Mouse (Mus musculus) hindbrain, postnatal 0 days (tissue): ENCODE data around the gene Gli1. TPM values are rescaled to one million over a fixed set of nuclear protein-coding genes. Genes with fewer than 3 reads are reported as not detected.

Experiments used
- ATAC-seq: fragments of 200-750 bp; cut with Nextera tagmentation; 2 replicates; pipeline ENCODE4 v1.8.0; 2017; ENCODE audit warnings: mild to moderate bottlenecking, moderate TSS enrichment, moderate library complexity
- DNase-seq: peaks from one replicate; pipeline ENCODE4 v3.0.0-alpha.2; 2015; ENCODE audit warnings: low spot score
- H3K27ac ChIP-seq: fragments of 300-500 bp; sonication (generic); 2 replicates; pipeline ENCODE4 v1.5.1; 2014; ENCODE audit warnings: mild to moderate bottlenecking
- H3K27me3 ChIP-seq: fragments of 300-500 bp; sonication (generic); 2 replicates; pipeline ENCODE4 v1.6.1; 2014; ENCODE audit warnings: low read length, mixed read lengths; ENCODE audit not compliant: insufficient read depth
- H3K36me3 ChIP-seq: fragments of 300-500 bp; sonication (generic); 2 replicates; pipeline ENCODE4 v1.6.1; 2014; ENCODE audit warnings: low read length, mixed read lengths; ENCODE audit not compliant: insufficient read depth
- H3K4me1 ChIP-seq: fragments of 300-500 bp; sonication (generic); 2 replicates; pipeline ENCODE4 v1.6.1; 2014; ENCODE audit warnings: antibody characterized with exemption, low read length, mixed read lengths; ENCODE audit not compliant: insufficient read depth
- H3K4me2 ChIP-seq: fragments of 300-500 bp; sonication (generic); 2 replicates; pipeline ENCODE4 v1.6.1; 2014; ENCODE audit warnings: low read depth, mild to moderate bottlenecking, low read length, moderate library complexity, mixed read lengths
- H3K4me3 ChIP-seq: fragments of 300-500 bp; sonication (generic); 2 replicates; pipeline ENCODE4 v1.5.1; 2014; ENCODE audit warnings: low read length
- H3K9ac ChIP-seq: fragments of 300-500 bp; sonication (generic); replicated peaks from 2 replicates; pipeline ENCODE4 v1.6.1; 2014; ENCODE audit warnings: mild to moderate bottlenecking, low read length, moderate library complexity, mixed read lengths
- H3K9me3 ChIP-seq: fragments of 300-500 bp; sonication (generic); 2 replicates; pipeline ENCODE4 v1.6.1; 2016; ENCODE audit warnings: low read length, mixed read lengths
- CTCF ChIP-seq: IDR thresholded peaks from 2 replicates; pipeline ENCODE4 v1.5.1; 2016; ENCODE audit warnings: antibody characterized with exemption, control low read depth, low read depth
- WGBS: fragments of 180-500 bp; shearing (Covaris S2); extraction: QIAGEN DNeasy Blood & Tissue Kit; methylation state at CpG from one replicate; pipeline ENCODE4 v1.1.7; 2014; 5-methylcytosine and 5-hydroxymethylcytosine counted together
- polyA plus RNA-seq: library from polyadenylated mRNA; unstranded; fragments of >200 nt; fragmentation: Nextera tagmentation; extraction: Ambion mirVana; gene quantifications from 2 replicates; pipeline ENCODE4 v1.2.1, GENCODE M21; 2015
- total RNA-seq: library from RNA; depleted of rRNA; stranded (reverse); fragments of >200 nt; gene quantifications from 2 replicates; pipeline ENCODE4 v1.2.3, GENCODE M21; 2014

Gene Gli1
- total and polyA plus RNA-seq, 2 experiments from 2014 or later: 2.7 to 13.0 TPM

- TF ChIP-seq CTCF: peak; percentile 12; the same call in 1 of the 2 replicates
- peak; percentile 94 for ATAC-seq
- H3K27ac ChIP-seq: peak overlapping the region; percentile 97
- H3K9ac ChIP-seq: peak overlapping the region; percentile 66
- H3K27me3 ChIP-seq: no peaks in the 10 kb centered on the region
- H3K4me3 ChIP-seq: peak overlapping the region; percentile 69
- H3K4me2 ChIP-seq: peak overlapping the region; percentile 80
- peaks cover 12% of the 10 kb centered on the region for H3K36me3 ChIP-seq
- WGBS: 0% methylated on average over 44 of the region's 47 CpGs
- peaks cover 33% of the 10 kb centered on the region for H3K4me1 ChIP-seq
- peak; percentile 100 for DNase-seq
- no peaks in the 10 kb centered on the region for H3K9me3 ChIP-seq
Measured at GRCm38 (mm10) chr10:127290307-127290929, 51.4 kb downstream of the Gli1 start.

- Histone ChIP-seq H3K9me3 (no peaks in the 10 kb centered on the region), H3K9ac (peak overlapping the region; percentile 77), H3K4me1 (peaks cover 33% of the 10 kb centered on the region), H3K4me3 (peak overlapping the region; percentile 69), H3K4me2 (peak overlapping the region; percentile 80), H3K27me3 (no peaks in the 10 kb centered on the region), H3K36me3 (peaks cover 5% of the 10 kb centered on the region), H3K27ac (peak overlapping the region; percentile 97)
- TF ChIP-seq CTCF: no peak
- ATAC-seq: peak; percentile 2; the same call in 1 of the 2 replicates
- WGBS: 1% methylated on average over 15 of the region's 15 CpGs
- DNase-seq: peak; percentile 71
Measured at GRCm38 (mm10) chr10:127289573-127290191, 52.1 kb downstream of the Gli1 start.

- WGBS: 0% methylated on average over 39 of the region's 65 CpGs
- H3K4me1 ChIP-seq: peaks cover 33% of the 10 kb centered on the region
Measured at GRCm38 (mm10) chr10:127288800-127289572, 52.8 kb downstream of the Gli1 start, which contains the start of gene Mbd6. TSS of gene Mbd6 (minus strand) at chr10:127289018.

GRCm38 (mm10) chr10:127288328-127288799 is 53.4 kb downstream of the Gli1 start:
- Histone ChIP-seq H3K4me2 (peak overlapping the region; percentile 80), H3K9ac (peak overlapping the region; percentile 77), H3K36me3 (peaks cover 14% of the 10 kb centered on the region), H3K27me3 (no peaks in the 10 kb centered on the region), H3K27ac (peak overlapping the region; percentile 97), H3K4me1 (peaks cover 33% of the 10 kb centered on the region), H3K4me3 (peak overlapping the region; percentile 69), H3K9me3 (no peaks in the 10 kb centered on the region)
- DNase-seq: peak; percentile 63
- no peak for TF ChIP-seq CTCF
- WGBS: under 1% methylated on average over 15 of the region's 28 CpGs
- ATAC-seq: peak; percentile 3

More at GRCm38 (mm10) chr10:127288800-127289572, 52.8 kb downstream of the Gli1 start, which contains the start of gene Mbd6:
- TF ChIP-seq CTCF: no peak
- H3K27ac ChIP-seq: peak within 1 kb of the TSS; percentile 97
- H3K4me2 ChIP-seq: peak within 1 kb of the TSS; percentile 80
- DNase-seq: peak; percentile 92
- H3K36me3 ChIP-seq: peaks cover 8% of the 10 kb centered on the region; the same call in 1 of the 2 replicates
- H3K4me3 ChIP-seq: peak within 1 kb of the TSS; percentile 69
- ATAC-seq: peak; percentile 48
- no peaks in the 10 kb centered on the region for H3K27me3 ChIP-seq
- H3K9me3 ChIP-seq: no peaks in the 10 kb centered on the region
- H3K9ac ChIP-seq: peak within 1 kb of the TSS; percentile 77

GRCm38 (mm10) chr10:127287936-127288293 is 53.9 kb downstream of the Gli1 start:
- Histone ChIP-seq H3K9me3 (no peaks in the 10 kb centered on the region), H3K27me3 (no peaks in the 10 kb centered on the region), H3K9ac (peak overlapping the region; percentile 77), H3K4me1 (peaks cover 33% of the 10 kb centered on the region), H3K36me3 (peaks cover 19% of the 10 kb centered on the region), H3K27ac (peak overlapping the region; percentile 97), H3K4me3 (peak overlapping the region; percentile 69), H3K4me2 (peak overlapping the region; percentile 80)
- WGBS: 0% methylated on average over 3 of the region's 3 CpGs
- ATAC-seq (no peak), DNase-seq (no peak)
- TF ChIP-seq CTCF: no peak

- ATAC-seq: no peak
- H3K4me1 ChIP-seq: peaks cover 33% of the 10 kb centered on the region
Measured at GRCm38 (mm10) chr10:127287271-127287935, 54.4 kb downstream of the Gli1 start.

More at GRCm38 (mm10) chr10:127287271-127287935, 54.4 kb downstream of the Gli1 start:
- H3K27me3 ChIP-seq: no peaks in the 10 kb centered on the region
- H3K36me3 ChIP-seq: peaks cover 24% of the 10 kb centered on the region
- DNase-seq: no peak
- peak overlapping the region; percentile 77 for H3K9ac ChIP-seq
- peak overlapping the region; percentile 80 for H3K4me2 ChIP-seq
- H3K27ac ChIP-seq: peak overlapping the region; percentile 97
- no peak for TF ChIP-seq CTCF
- 55% methylated on average over 15 of the region's 15 CpGs for WGBS
- H3K9me3 ChIP-seq: no peaks in the 10 kb centered on the region
- H3K4me3 ChIP-seq: peak overlapping the region; percentile 69
